8 mouse cellular contexts compared by ENCODE assay signal in the genomic region with DNA sequence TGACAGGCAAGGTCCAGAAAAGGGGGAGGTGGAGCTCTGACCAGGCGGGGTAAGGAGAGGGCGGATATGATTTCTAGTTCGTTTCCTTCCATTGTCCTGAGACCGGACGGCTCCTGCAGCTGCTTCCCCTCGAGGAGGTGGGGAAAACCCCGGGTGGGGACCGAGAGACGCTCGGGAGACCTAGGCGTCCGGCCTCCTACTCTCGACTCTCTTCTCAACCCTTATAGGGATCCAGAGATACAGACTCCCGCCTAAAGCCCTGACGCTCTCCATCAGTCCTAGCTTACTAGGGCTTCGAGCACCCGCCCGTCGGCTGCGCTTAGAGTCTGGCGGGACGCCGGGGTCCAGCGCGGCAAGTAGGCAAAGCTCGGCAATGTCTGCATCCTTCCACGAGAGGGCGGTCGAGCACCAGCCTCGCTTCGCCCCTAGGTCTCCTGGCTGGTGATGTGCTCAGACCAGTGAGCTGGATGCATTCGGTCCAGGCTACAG. TPM values are rescaled to one million over a fixed set of nuclear protein-coding genes. Genes with fewer than 3 reads are reported as not detected.
A peak's percentile ranks its signal among the peaks of the same experiment; 100 is the strongest.
DNase-seq lines count a peak whose midpoint lies in the region; ATAC-seq and TF ChIP-seq lines count a peak whose summit lies in the region.

No protein-coding gene starts in this region.

- H3K9me3 ChIP-seq in heart, embryonic 16.5 days (replicated peaks; ENCODE audit: control insufficient read depth, low read length) = no peaks in the 10 kb centered on the region
- no peaks in the 10 kb centered on the region for H3K9me3 ChIP-seq in lung, embryonic 16.5 days (ENCODE audit: control insufficient read depth, low read length)

- H3K27me3 ChIP-seq in heart, embryonic 16.5 days (ENCODE audit: control insufficient read depth, insufficient read depth, low read length) = peaks cover 35% of the 10 kb centered on the region
- H3K27me3 ChIP-seq in lung, embryonic 16.5 days (ENCODE audit: control insufficient read depth, insufficient read depth, low read depth, low read length) = peaks cover 20% of the 10 kb centered on the region

- H3K9ac ChIP-seq in heart, embryonic 16.5 days (ENCODE audit: low read length) = 0 out of 2 replicates have a peak overlapping the region, but pooled peaks have one; percentile 37
- peak overlapping the region; percentile 61 for H3K9ac ChIP-seq in lung, embryonic 16.5 days (ENCODE audit: low read length)

- peak; percentile 83 for ATAC-seq in erythroid progenitor cell, adult 5-6 weeks (replicated peaks; ENCODE audit: low FRiP score, poor library complexity, severe bottlenecking)
- ATAC-seq in heart, embryonic 16.5 days (replicated peaks; ENCODE audit: extremely low read depth, insufficient read depth, low FRiP score) = peak; percentile 66
- peak; percentile 63 for ATAC-seq in lung, embryonic 16.5 days (ENCODE audit: low read depth)

- TF ChIP-seq POLR2A in brain, embryonic 14.5 days (IDR thresholded peaks at IDR 0.05; ENCODE audit: borderline replicate concordance, extremely low read depth, insufficient read depth, insufficient read length, poor library complexity, severe bottlenecking) = no peak

- H3K27ac ChIP-seq in heart, embryonic 16.5 days (ENCODE audit: low read length) = peak overlapping the region; percentile 86
- H3K27ac ChIP-seq in lung, embryonic 16.5 days (ENCODE audit: low read length) = peak overlapping the region; percentile 93

- H3K4me3 ChIP-seq in heart, embryonic 16.5 days (ENCODE audit: low read length) = peak overlapping the region; percentile 51
- H3K4me3 ChIP-seq in lung, embryonic 16.5 days (ENCODE audit: low read length) = peak overlapping the region; percentile 48

- 1% methylated on average over 32 of the region's 32 CpGs for WGBS in heart, embryonic 16.5 days
- under 1% methylated on average over 32 of the region's 32 CpGs for WGBS in lung, embryonic 16.5 days

- H3K4me1 ChIP-seq in heart, embryonic 16.5 days (ENCODE audit: control insufficient read depth, insufficient read depth, low read length) = peaks cover 18% of the 10 kb centered on the region
- H3K4me1 ChIP-seq in lung, embryonic 16.5 days (replicated peaks; ENCODE audit: control insufficient read depth, insufficient read depth, low read length) = peaks cover 39% of the 10 kb centered on the region

- peak; percentile 88 for DNase-seq in ES-CJ7 (ENCODE audit: low read depth, low spot score)
- DNase-seq in brain, embryonic 14.5 days (ENCODE audit: low read depth) = peak; percentile 84
- peak; percentile 90 for DNase-seq in kidney, postnatal 14 days
- DNase-seq in ovary, adult 18-20 months (ENCODE audit: low spot score) = peak; percentile 66
- DNase-seq in thymus, postnatal 10 days (ENCODE audit: low spot score in 2 of 2) = peak; percentile 64 to 88

- peaks cover 5% of the 10 kb centered on the region; the same call in 1 of the 2 replicates for H3K36me3 ChIP-seq in heart, embryonic 16.5 days (ENCODE audit: control insufficient read depth, insufficient read depth)
- H3K36me3 ChIP-seq in lung, embryonic 16.5 days (ENCODE audit: control insufficient read depth, insufficient read depth, low read length) = peaks cover 5% of the 10 kb centered on the region; the same call in 1 of the 2 replicates

- peak; percentile 98 for TF ChIP-seq CTCF in brain, embryonic 14.5 days (IDR thresholded peaks at IDR 0.05; ENCODE audit: borderline replicate concordance, extremely low read depth, insufficient read depth, insufficient read length)

- peak overlapping the region; percentile 59 for H3K4me2 ChIP-seq in heart, embryonic 16.5 days (ENCODE audit: low read depth, low read length)
- H3K4me2 ChIP-seq in lung, embryonic 16.5 days (ENCODE audit: low read depth, low read length) = peak overlapping the region; percentile 61

RNA-seq across cellular contexts. Expression of a gene that starts 0.7 kb away (rescaled TPM):
- 4.5 and 5.9 TPM in 2 replicates for polyA plus RNA-seq in brain, embryonic 14.5 days (2012; rRNA removed)
- total RNA-seq in erythroid progenitor cell, adult 5-6 weeks (2015; ENCODE audit: low replicate concordance) = 1.8 TPM in 1 of 2 replicates, not detected in the other
- 0.61 and 2.3 TPM in 2 replicates for total RNA-seq in erythroid progenitor cell, adult 5-6 weeks (2017; ENCODE audit: low replicate concordance)
- polyA plus RNA-seq in heart, embryonic 16.5 days (2015; fragmentation: Nextera tagmentation; extraction: Ambion mirVana) = 18.1 and 20.2 TPM in 2 replicates
- 36.2 and 37.1 TPM in 2 replicates for polyA plus RNA-seq in lung, embryonic 16.5 days (2015; fragmentation: Nextera tagmentation; extraction: Ambion mirVana)

RNA-seq across cellular contexts. Expression of a gene that starts 7.4 kb away (rescaled TPM):
- 153 and 207 TPM in 2 replicates for polyA plus RNA-seq in brain, embryonic 14.5 days (2012; rRNA removed)
- total RNA-seq in erythroid progenitor cell, adult 5-6 weeks (2015; ENCODE audit: low replicate concordance) = 31.4 and 102 TPM in 2 replicates
- total RNA-seq in erythroid progenitor cell, adult 5-6 weeks (2017; ENCODE audit: low replicate concordance) = 14.5 and 24.2 TPM in 2 replicates
- polyA plus RNA-seq in heart, embryonic 16.5 days (2015; fragmentation: Nextera tagmentation; extraction: Ambion mirVana) = 116 and 121 TPM in 2 replicates
- 163 and 167 TPM in 2 replicates for polyA plus RNA-seq in lung, embryonic 16.5 days (2015; fragmentation: Nextera tagmentation; extraction: Ambion mirVana)

RNA-seq across cellular contexts. Expression of a gene that starts 9.3 kb away (rescaled TPM):
- polyA plus RNA-seq in brain, embryonic 14.5 days (2012; rRNA removed) = 14.8 and 18.0 TPM in 2 replicates
- not detected in 2 replicates for total RNA-seq in erythroid progenitor cell, adult 5-6 weeks (2015; ENCODE audit: low replicate concordance)
- 4.1 TPM in 1 of 2 replicates, not detected in the other for total RNA-seq in erythroid progenitor cell, adult 5-6 weeks (2017; ENCODE audit: low replicate concordance)
- polyA plus RNA-seq in heart, embryonic 16.5 days (2015; fragmentation: Nextera tagmentation; extraction: Ambion mirVana) = 8.2 and 9.0 TPM in 2 replicates
- 10.3 and 10.7 TPM in 2 replicates for polyA plus RNA-seq in lung, embryonic 16.5 days (2015; fragmentation: Nextera tagmentation; extraction: Ambion mirVana)

RNA-seq across cellular contexts. Expression of a gene that starts 9.4 kb away (rescaled TPM):
- polyA plus RNA-seq in brain, embryonic 14.5 days (2012; rRNA removed) = 106 and 125 TPM in 2 replicates
- total RNA-seq in erythroid progenitor cell, adult 5-6 weeks (2015; ENCODE audit: low replicate concordance) = 167 and 191 TPM in 2 replicates
- 21.3 and 24.1 TPM in 2 replicates for total RNA-seq in erythroid progenitor cell, adult 5-6 weeks (2017; ENCODE audit: low replicate concordance)
- 218 and 227 TPM in 2 replicates for polyA plus RNA-seq in heart, embryonic 16.5 days (2015; fragmentation: Nextera tagmentation; extraction: Ambion mirVana)
- polyA plus RNA-seq in lung, embryonic 16.5 days (2015; fragmentation: Nextera tagmentation; extraction: Ambion mirVana) = 249 and 250 TPM in 2 replicates

RNA-seq across cellular contexts. Expression of a gene that starts 9.4 kb away (rescaled TPM):
- polyA plus RNA-seq in brain, embryonic 14.5 days (2012; rRNA removed) = 13.9 and 15.1 TPM in 2 replicates
- 0.72 and 0.84 TPM in 2 replicates for total RNA-seq in erythroid progenitor cell, adult 5-6 weeks (2015; ENCODE audit: low replicate concordance)
- total RNA-seq in erythroid progenitor cell, adult 5-6 weeks (2017; ENCODE audit: low replicate concordance) = 0.39 and 2.3 TPM in 2 replicates
- polyA plus RNA-seq in heart, embryonic 16.5 days (2015; fragmentation: Nextera tagmentation; extraction: Ambion mirVana) = 5.0 and 5.6 TPM in 2 replicates
- 6.0 and 6.9 TPM in 2 replicates for polyA plus RNA-seq in lung, embryonic 16.5 days (2015; fragmentation: Nextera tagmentation; extraction: Ambion mirVana)

Comparison
In these comparisons a context has a peak if more than half of its experiments do, and no peak if none do; other contexts are left out.
1. Peak in every context shown above with its lines: DNase-seq, ATAC-seq, H3K4me3 ChIP-seq and H3K27ac ChIP-seq.